ENCODE assay signal across 8 mouse cellular contexts in genomic region chr13:114458886-114459700, GRCm38 (mm10). TPM values are rescaled to one million over a fixed set of nuclear protein-coding genes. Genes with fewer than 3 reads are reported as not detected.
A peak's percentile ranks its signal among the peaks of the same experiment; 100 is the strongest.
DNase-seq lines count a peak whose midpoint lies in the region; ATAC-seq and TF ChIP-seq lines count a peak whose summit lies in the region.

Gene Fst, minus strand, starts transcription at chr13:114458951.

- peak; percentile 9 to 23 for DNase-seq in layer of hippocampus, postnatal 10 days (ENCODE audit: low spot score in 2 of 2)
- no peak for DNase-seq in layer of hippocampus, adult 9-10 months (ENCODE audit: low spot score)
- peak; percentile 47 for DNase-seq in gastrocnemius, postnatal 10 days
- DNase-seq in lung, postnatal 36 days: peak; percentile 2

- H3K27me3 ChIP-seq in intestine, embryonic 16.5 days (replicated peaks; ENCODE audit: control insufficient read depth, insufficient read depth, low read length): peaks cover 41% of the 10 kb centered on the region
- H3K27me3 ChIP-seq in stomach, embryonic 15.5 days (replicated peaks): peaks cover 29% of the 10 kb centered on the region

- H3K4me3 ChIP-seq in bone marrow macrophage, adult 2 months (ENCODE audit: insufficient read depth, low read length): peak within 1 kb of the TSS; percentile 51
- H3K4me3 ChIP-seq in intestine, embryonic 16.5 days (ENCODE audit: low read length): peak within 1 kb of the TSS; percentile 64
- peak within 1 kb of the TSS; percentile 58 for H3K4me3 ChIP-seq in stomach, embryonic 15.5 days (replicated peaks)

- no peaks in the 10 kb centered on the region; the same call in 1 of the 2 replicates for H3K9me3 ChIP-seq in intestine, embryonic 16.5 days (ENCODE audit: control insufficient read depth, low read length)
- no peaks in the 10 kb centered on the region for H3K9me3 ChIP-seq in stomach, embryonic 15.5 days

- peak within 1 kb of the TSS; percentile 67 for H3K9ac ChIP-seq in intestine, embryonic 16.5 days (ENCODE audit: low read depth, low read length)
- H3K9ac ChIP-seq in stomach, embryonic 15.5 days: peak within 1 kb of the TSS; percentile 16

- ATAC-seq in intestine, embryonic 16.5 days: peak; percentile 64
- ATAC-seq in stomach, embryonic 15.5 days (ENCODE audit: insufficient read depth, low FRiP score, low read depth): peak; percentile 32; the same call in 1 of the 2 replicates
- no peak for ATAC-seq in frontal cortex, adult (ENCODE audit: low TSS enrichment)

- no peak for TF ChIP-seq CTCF in bone marrow macrophage, adult 2 months (IDR thresholded peaks at IDR 0.05; ENCODE audit: low read depth, low read length)

- no peak for TF ChIP-seq POLR2A in bone marrow macrophage, adult 2 months (IDR thresholded peaks at IDR 0.05; ENCODE audit: borderline replicate concordance, low read depth, low read length)

- H3K4me2 ChIP-seq in intestine, embryonic 16.5 days (ENCODE audit: low read depth, low read length): peak within 1 kb of the TSS; percentile 97
- H3K4me2 ChIP-seq in stomach, embryonic 15.5 days: peak within 1 kb of the TSS; percentile 97

- WGBS in intestine, embryonic 16.5 days: under 1% methylated on average over 67 of the region's 77 CpGs
- WGBS in stomach, embryonic 15.5 days: under 1% methylated on average over 76 of the region's 77 CpGs

- no peak within 1 kb of the TSS for H3K27ac ChIP-seq in bone marrow macrophage, adult 2 months (ENCODE audit: insufficient read depth, low read depth, low read length)
- H3K27ac ChIP-seq in intestine, embryonic 16.5 days (ENCODE audit: low read length): peak within 1 kb of the TSS; percentile 75
- peak within 1 kb of the TSS; percentile 69 for H3K27ac ChIP-seq in stomach, embryonic 15.5 days

- H3K4me1 ChIP-seq in bone marrow macrophage, adult 2 months (ENCODE audit: control insufficient read depth, insufficient read depth, low read length): no peaks in the 10 kb centered on the region
- H3K4me1 ChIP-seq in intestine, embryonic 16.5 days (ENCODE audit: control insufficient read depth, insufficient read depth, low read length): peaks cover 19% of the 10 kb centered on the region
- peaks cover 24% of the 10 kb centered on the region for H3K4me1 ChIP-seq in stomach, embryonic 15.5 days

- no peaks in the 10 kb centered on the region for H3K36me3 ChIP-seq in intestine, embryonic 16.5 days (ENCODE audit: control insufficient read depth, insufficient read depth, low read length)
- H3K36me3 ChIP-seq in stomach, embryonic 15.5 days: no peaks in the 10 kb centered on the region

RNA-seq across cellular contexts. Expression of gene Fst, which starts in this region (rescaled TPM):
- total RNA-seq in layer of hippocampus, postnatal 10 days (2021): 1 to 10 TPM; 3.0 to 4.8 TPM
- not detected in 2 replicates for polyA plus RNA-seq in bone marrow macrophage, adult 2 months (2012; ENCODE audit: insufficient read depth, insufficient read length, missing spikeins)
- 10 to 100 TPM; 21.9 to 22.6 TPM for total RNA-seq in gastrocnemius, postnatal 10 days (2021)
- polyA plus RNA-seq in intestine, embryonic 16.5 days (2015; fragmentation: Nextera tagmentation; extraction: Ambion mirVana): 4.3 and 10.8 TPM in 2 replicates
- polyA plus RNA-seq in stomach, embryonic 15.5 days (2015; fragmentation: Nextera tagmentation; extraction: Ambion mirVana): 41.8 and 59.4 TPM in 2 replicates
